Mouse (Mus musculus): ENCODE measurements at regions not wholly inside any gene's neighbourhood (a gene's known extent, or its start where the extent isn't known, plus 50 kb on each side); places are given as distances from the start of the nearest gene placed in this dataset.
A peak's percentile ranks its signal among the peaks of the same experiment; 100 is the strongest.

- no peak for DNase-seq (ENCODE audit: low read depth, low spot score)
Measured at GRCm38 (mm10) chr16:50852081-50852480, 261.1 kb upstream of the Ccdc54 start.

- no peak for DNase-seq (ENCODE audit: low read depth, low spot score)
Measured at GRCm38 (mm10) chr16:50847693-50848092, 256.7 kb upstream of the Ccdc54 start.

- no peak for DNase-seq (ENCODE audit: low read depth, low spot score)
Measured at GRCm38 (mm10) chr16:50846505-50846904, 255.6 kb upstream of the Ccdc54 start.

- DNase-seq (ENCODE audit: low read depth, low spot score), result peak; percentile 65
Measured at GRCm38 (mm10) chr16:50841677-50842580, 251.0 kb upstream of the Ccdc54 start.

GRCm38 (mm10) chr16:50841205-50841604 lies 250.3 kb upstream of the Ccdc54 start:
- DNase-seq (ENCODE audit: low read depth, low spot score), result no peak

- DNase-seq (ENCODE audit: low read depth, low spot score), result no peak
Measured at GRCm38 (mm10) chr16:50839665-50840064, 248.7 kb upstream of the Ccdc54 start.

GRCm38 (mm10) chr16:50837416-50837815 lies 246.5 kb upstream of the Ccdc54 start:
- no peak for DNase-seq (ENCODE audit: low read depth, low spot score)

GRCm38 (mm10) chr16:50836457-50836856 lies 245.5 kb upstream of the Ccdc54 start:
- DNase-seq (ENCODE audit: low read depth, low spot score), result no peak

- DNase-seq (ENCODE audit: low read depth, low spot score), result no peak
Measured at GRCm38 (mm10) chr16:50833357-50833756, 242.4 kb upstream of the Ccdc54 start.

GRCm38 (mm10) chr16:50822352-50822751 lies 231.4 kb upstream of the Ccdc54 start:
- no peak for DNase-seq (ENCODE audit: low read depth, low spot score)

- no peak for DNase-seq (ENCODE audit: low read depth, low spot score)
Measured at GRCm38 (mm10) chr16:50814626-50815025, 223.7 kb upstream of the Ccdc54 start.

- DNase-seq (ENCODE audit: low read depth, low spot score), result peak; percentile 31
Measured at GRCm38 (mm10) chr16:50799145-50799794, 208.3 kb upstream of the Ccdc54 start.

GRCm38 (mm10) chr16:50798095-50798494 lies 207.1 kb upstream of the Ccdc54 start:
- no peak for DNase-seq (ENCODE audit: low read depth, low spot score)

GRCm38 (mm10) chr16:50792960-50793359 lies 202.0 kb upstream of the Ccdc54 start:
- no peak for DNase-seq (ENCODE audit: low read depth, low spot score)

- DNase-seq (ENCODE audit: low read depth, low spot score), result no peak
Measured at GRCm38 (mm10) chr16:50792506-50792905, 201.6 kb upstream of the Ccdc54 start.

- DNase-seq (ENCODE audit: low read depth, low spot score), result no peak
Measured at GRCm38 (mm10) chr16:50788702-50789101, 197.7 kb upstream of the Ccdc54 start.

GRCm38 (mm10) chr16:50786199-50786598 lies 195.2 kb upstream of the Ccdc54 start:
- no peak for DNase-seq (ENCODE audit: low read depth, low spot score)

GRCm38 (mm10) chr16:50785384-50785783 lies 194.4 kb upstream of the Ccdc54 start:
- no peak for DNase-seq (ENCODE audit: low read depth, low spot score)

- no peak for DNase-seq (ENCODE audit: low read depth, low spot score)
Measured at GRCm38 (mm10) chr16:50784651-50785228, 193.8 kb upstream of the Ccdc54 start.

GRCm38 (mm10) chr16:50783784-50784650 lies 193.1 kb upstream of the Ccdc54 start:
- no peak for DNase-seq (ENCODE audit: low read depth, low spot score)

- no peak for DNase-seq (ENCODE audit: low read depth, low spot score)
Measured at GRCm38 (mm10) chr16:50783240-50783639, 192.3 kb upstream of the Ccdc54 start.
